Mouse (Mus musculus) adipocyte (in vitro differentiated cells): ENCODE measurements around the gene Gm6337.
"Not testable (repeated sequence)": the region's sequence is repeated elsewhere in the genome, so short reads cannot be mapped to it uniquely, and the experiment has no call there.

Experiments
- DNase-seq: peaks from one replicate; pipeline ENCODE4 v3.0.0-alpha.2; 2016; ENCODE audit warnings: low spot score

The Gm6337 gene

GRCm38 (mm10) chr14:6058167-6058566, at the start of gene Gm6337:
TSS of gene Gm6337 (minus strand) at chr14:6058267.
- not testable (repeated sequence) for DNase-seq

- peak; percentile 1 for DNase-seq
Observed at GRCm38 (mm10) chr14:6107500-6107899, 49.4 kb upstream of the Gm6337 start.

- not testable (repeated sequence) for DNase-seq
Observed at GRCm38 (mm10) chr14:6093842-6094241, 35.8 kb upstream of the Gm6337 start, which contains the start of gene Gm8206. TSS of gene Gm8206 (minus strand) at chr14:6093942.
